Mouse (Mus musculus) myocyte (in vitro differentiated cells): Measurements from ENCODE around the gene Faf1.

Experiments
- CEBPB ChIP-seq: IDR thresholded peaks from 2 replicates; pipeline ENCODE4 v1.6.1; 2011; ENCODE audit warnings: mild to moderate bottlenecking, moderate library complexity; ENCODE audit not compliant: poor library complexity, insufficient read depth, severe bottlenecking
- MAX ChIP-seq: IDR thresholded peaks from one replicate; pipeline ENCODE4 v1.6.1; 2011; ENCODE audit warnings: low read depth, mild to moderate bottlenecking, control low read depth
- POLR2A ChIP-seq: IDR thresholded peaks from one replicate; pipeline ENCODE4 v1.6.1; 2011; ENCODE audit warnings: low read depth, mild to moderate bottlenecking, control low read depth, moderate library complexity; ENCODE audit not compliant: insufficient read length
- POLR2AphosphoS2 ChIP-seq: IDR thresholded peaks from one replicate; pipeline ENCODE4 v1.6.1; 2011; ENCODE audit warnings: low read depth, control low read depth; ENCODE audit not compliant: insufficient read length
- REST ChIP-seq: IDR thresholded peaks from one replicate; pipeline ENCODE4 v1.6.1; 2011; ENCODE audit warnings: mild to moderate bottlenecking, control low read depth, moderate library complexity; ENCODE audit not compliant: insufficient read depth, insufficient read length
- USF1 ChIP-seq: IDR thresholded peaks from one replicate; pipeline ENCODE4 v1.6.1; 2011; ENCODE audit warnings: low read depth, mild to moderate bottlenecking, control low read depth, moderate library complexity

- TF ChIP-seq USF1 (no peak), CEBPB (no peak), POLR2A (no peak), MAX (no peak), POLR2AphosphoS2 (no peak), REST (no peak)
Measured at GRCm38 (mm10) chr4:109975381-109976240, 299.2 kb downstream of the Faf1 start.
